Mouse (Mus musculus) embryonic facial prominence, embryonic 14.5 days (tissue): ENCODE measurements around the gene Tulp4. TPM values are rescaled to one million over a fixed set of nuclear protein-coding genes. Genes with fewer than 3 reads are reported as not detected.

Source experiments
- ATAC-seq: fragments of 200-750 bp; cut with Nextera tagmentation; 2 replicates; pipeline ENCODE4 v1.8.0; 2017; ENCODE audit warnings: low read depth, moderate number of reproducible peaks, moderate TSS enrichment
- DNase-seq: peaks from one replicate; pipeline ENCODE4 v3.0.0-alpha.2; 2015; ENCODE audit warnings: low spot score
- H3K27ac ChIP-seq: fragments of 300-500 bp; sonication (generic); replicated peaks from 2 replicates; pipeline ENCODE4 v1.5.1; 2014; ENCODE audit warnings: low read depth, mild to moderate bottlenecking, low read length, moderate library complexity
- H3K27me3 ChIP-seq: fragments of 300-500 bp; sonication (generic); replicated peaks from 2 replicates; pipeline ENCODE4 v1.6.1; 2014; ENCODE audit warnings: low read length; ENCODE audit not compliant: control insufficient read depth, insufficient read depth
- H3K36me3 ChIP-seq: fragments of 300-500 bp; sonication (generic); 2 replicates; pipeline ENCODE4 v1.6.1; 2014; ENCODE audit warnings: low read length, mixed read lengths; ENCODE audit not compliant: control insufficient read depth, insufficient read depth
- H3K4me1 ChIP-seq: fragments of 300-500 bp; sonication (generic); 2 replicates; pipeline ENCODE4 v1.6.1; 2014; ENCODE audit warnings: antibody characterized with exemption, low read length; ENCODE audit not compliant: control insufficient read depth, insufficient read depth
- H3K4me2 ChIP-seq: fragments of 300-500 bp; sonication (generic); 2 replicates; pipeline ENCODE4 v1.6.1; 2014; ENCODE audit warnings: low read depth, mild to moderate bottlenecking, low read length, moderate library complexity, mixed read lengths
- H3K4me3 ChIP-seq: fragments of 300-500 bp; sonication (generic); 2 replicates; pipeline ENCODE4 v1.5.1; 2014; ENCODE audit warnings: low read depth, mild to moderate bottlenecking, low read length
- H3K9ac ChIP-seq: fragments of 300-500 bp; sonication (generic); 2 replicates; pipeline ENCODE4 v1.6.1; 2014; ENCODE audit warnings: low read depth, mild to moderate bottlenecking, low read length, moderate library complexity, mixed read lengths
- H3K9me3 ChIP-seq: fragments of 300-500 bp; sonication (generic); 2 replicates; pipeline ENCODE4 v1.6.1; 2016; ENCODE audit warnings: low read length; ENCODE audit not compliant: control insufficient read depth
- WGBS: fragments of 180-500 bp; shearing (Covaris S2); extraction: QIAGEN DNeasy Blood & Tissue Kit; methylation state at CpG from one replicate; pipeline ENCODE4 v1.1.7; 2014; 5-methylcytosine and 5-hydroxymethylcytosine counted together
- polyA plus RNA-seq: library from polyadenylated mRNA; unstranded; fragments of >200 nt; fragmentation: Nextera tagmentation; extraction: Ambion mirVana; gene quantifications from 2 replicates; pipeline ENCODE4 v1.2.1, GENCODE M21; 2014

The Tulp4 gene
- polyA plus RNA-seq, 1 experiment from 2014 or later = 86.3 TPM

DNA sequence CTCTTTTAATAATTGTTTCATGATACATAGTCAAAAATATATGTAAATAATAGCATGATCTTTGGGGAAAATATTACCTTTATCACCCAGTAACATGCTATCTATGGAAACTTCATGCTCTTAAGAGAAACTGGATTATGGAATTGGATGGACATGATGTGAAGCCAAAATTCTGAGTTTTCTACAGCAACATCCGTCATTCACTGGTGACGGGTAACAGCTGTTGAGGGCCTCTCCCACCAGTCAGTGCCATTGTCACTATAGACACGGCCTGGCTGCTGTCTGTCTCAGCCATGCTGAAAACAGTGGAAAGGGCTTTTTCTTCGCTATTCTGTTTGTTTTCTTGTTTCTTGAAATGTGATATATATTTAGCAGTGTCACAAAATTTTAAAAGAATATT is 76.5 kb downstream of the Tulp4 start:
- DNase-seq (no peak), ATAC-seq (no peak)
- no peaks in the 10 kb centered on the region for H3K9me3 ChIP-seq
- H3K27me3 ChIP-seq = no peaks in the 10 kb centered on the region
- H3K27ac ChIP-seq = no peak overlapping the region
- no peak overlapping the region for H3K4me2 ChIP-seq
- H3K9ac ChIP-seq = no peak overlapping the region
- H3K4me3 ChIP-seq = no peak overlapping the region
- no peaks in the 10 kb centered on the region for H3K4me1 ChIP-seq
- 70% methylated on average over 4 of the region's 4 CpGs for WGBS
- H3K36me3 ChIP-seq = peaks cover 42% of the 10 kb centered on the region

DNA sequence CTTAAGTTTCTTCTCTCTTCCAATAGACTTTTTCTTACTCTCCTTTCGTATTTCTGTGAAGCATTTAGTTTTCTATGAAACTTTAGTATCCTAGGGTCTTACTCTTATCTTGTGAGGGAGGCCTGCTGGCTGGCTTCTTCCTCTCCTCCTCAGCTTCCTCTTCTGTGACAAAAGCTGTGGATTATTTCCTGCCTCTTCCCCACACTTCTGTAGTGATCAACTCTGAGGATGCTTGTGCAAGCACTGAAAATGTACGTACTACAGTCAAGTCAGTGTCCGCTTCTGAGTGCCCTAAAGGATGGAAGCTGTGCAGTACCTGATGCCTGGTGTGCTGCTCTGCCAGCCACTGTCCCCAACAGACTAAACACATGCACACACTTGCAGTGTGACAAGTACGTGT is 80.4 kb downstream of the Tulp4 start:
- WGBS = 93% methylated on average over 4 of the region's 4 CpGs

DNA sequence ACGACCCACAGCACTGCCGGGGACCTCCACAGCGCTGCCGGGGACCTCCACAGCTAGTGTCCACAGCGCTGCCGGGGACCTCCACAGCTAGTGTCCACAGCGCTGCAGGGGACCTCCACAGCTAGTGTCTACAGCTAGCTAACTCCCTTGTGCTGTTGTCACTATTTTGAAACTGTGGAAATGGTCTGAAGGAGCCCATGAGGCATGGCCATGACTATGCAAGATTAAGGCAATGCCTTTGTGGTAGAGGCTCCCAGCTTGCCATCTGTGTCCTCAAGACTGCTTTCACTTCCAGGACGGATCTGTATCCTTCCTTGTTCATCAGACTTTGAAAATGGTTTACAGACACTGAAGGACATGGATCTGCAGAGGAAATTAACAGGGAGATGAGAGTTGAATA is 80.9 kb downstream of the Tulp4 start:
- ATAC-seq (no peak), DNase-seq (no peak)
- 93% methylated on average over 8 of the region's 8 CpGs for WGBS
- no peaks in the 10 kb centered on the region for H3K27me3 ChIP-seq
- H3K4me1 ChIP-seq = no peaks in the 10 kb centered on the region
- no peak overlapping the region for H3K27ac ChIP-seq
- no peaks in the 10 kb centered on the region for H3K9me3 ChIP-seq
- H3K36me3 ChIP-seq = peaks cover 58% of the 10 kb centered on the region
- no peak overlapping the region for H3K4me2 ChIP-seq
- no peak overlapping the region for H3K9ac ChIP-seq
- no peak overlapping the region for H3K4me3 ChIP-seq

More for the DNA sequence above, 80.4 kb downstream of the Tulp4 start:
- DNase-seq (no peak), ATAC-seq (no peak)
- Histone ChIP-seq H3K9me3 (no peaks in the 10 kb centered on the region), H3K27ac (no peak overlapping the region), H3K4me2 (no peak overlapping the region), H3K9ac (no peak overlapping the region), H3K4me1 (no peaks in the 10 kb centered on the region), H3K4me3 (no peak overlapping the region), H3K36me3 (peaks cover 53% of the 10 kb centered on the region), H3K27me3 (no peaks in the 10 kb centered on the region)

DNA sequence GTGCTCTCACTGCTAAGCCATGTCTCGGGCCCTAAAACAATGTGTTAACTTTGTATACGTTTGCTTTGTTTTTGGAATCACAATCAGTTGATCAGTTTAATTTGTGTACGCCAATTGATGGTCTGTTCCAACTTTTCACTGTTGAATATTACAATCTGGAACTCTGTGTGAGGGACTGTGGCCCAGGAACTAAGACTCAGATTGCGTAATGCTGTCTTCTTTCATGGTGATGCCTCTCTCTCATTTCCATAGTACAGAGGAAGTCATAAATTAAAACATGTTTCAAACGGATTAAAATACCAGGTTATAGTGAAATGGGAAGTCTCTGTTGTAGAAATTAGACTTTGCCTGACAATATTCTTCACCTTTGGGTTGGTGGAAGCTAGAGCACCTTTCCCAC is 83.0 kb downstream of the Tulp4 start:
- no peaks in the 10 kb centered on the region for H3K27me3 ChIP-seq
- no peaks in the 10 kb centered on the region for H3K4me1 ChIP-seq
- WGBS = 87% methylated on average over 5 of the region's 5 CpGs
- no peak for ATAC-seq
- no peak overlapping the region for H3K9ac ChIP-seq
- peaks cover 69% of the 10 kb centered on the region for H3K36me3 ChIP-seq
- DNase-seq = no peak
- no peak overlapping the region for H3K4me2 ChIP-seq
- no peak overlapping the region for H3K27ac ChIP-seq
- no peaks in the 10 kb centered on the region for H3K9me3 ChIP-seq
- no peak overlapping the region for H3K4me3 ChIP-seq

DNA sequence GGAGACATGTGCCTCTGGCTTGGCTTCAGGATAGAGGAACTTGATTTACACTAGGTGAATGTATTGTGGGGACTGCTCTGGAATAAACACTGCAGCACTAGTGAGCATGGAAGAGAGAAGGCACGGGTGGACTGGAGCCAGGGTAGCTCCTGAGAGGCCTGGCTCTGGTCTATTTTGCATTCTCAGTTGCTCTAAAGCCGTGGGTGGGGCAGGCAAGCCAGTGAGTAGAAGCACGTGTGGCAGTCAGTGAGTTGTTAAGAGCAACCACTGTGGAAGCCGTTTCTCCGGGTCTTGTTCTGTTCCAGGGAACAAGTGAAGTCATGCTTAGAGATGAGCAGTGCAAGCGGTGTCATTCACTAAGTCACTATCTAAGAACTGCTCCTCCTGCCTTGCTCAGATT is 86.0 kb downstream of the Tulp4 start:
- no peaks in the 10 kb centered on the region for H3K9me3 ChIP-seq
- no peak for DNase-seq
- H3K27me3 ChIP-seq = no peaks in the 10 kb centered on the region
- H3K4me1 ChIP-seq = no peaks in the 10 kb centered on the region
- no peak overlapping the region for H3K9ac ChIP-seq
- no peak overlapping the region for H3K4me3 ChIP-seq
- H3K4me2 ChIP-seq = no peak overlapping the region
- no peak overlapping the region for H3K27ac ChIP-seq
- WGBS = 90% methylated on average over 6 of the region's 6 CpGs
- no peak for ATAC-seq
- H3K36me3 ChIP-seq = peaks cover 51% of the 10 kb centered on the region

DNA sequence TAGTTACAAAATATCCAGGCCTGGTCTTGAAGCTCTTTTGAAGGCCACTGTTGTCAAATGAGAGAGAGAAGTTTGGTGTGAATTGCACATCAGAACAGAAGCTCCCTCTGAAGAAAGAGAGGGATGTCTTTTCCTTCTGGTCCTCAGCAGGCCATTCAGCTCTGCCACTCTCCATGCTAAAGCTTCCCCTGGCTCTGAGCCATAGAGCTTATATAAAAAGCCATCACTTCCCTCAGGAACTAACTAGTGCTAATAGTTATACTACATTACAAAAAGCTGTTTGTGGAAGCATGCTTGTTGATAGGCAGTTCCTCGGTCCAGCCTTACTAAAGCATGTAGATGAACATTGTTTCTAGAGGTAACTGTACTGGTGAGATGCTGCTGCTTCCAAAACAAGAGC is 89.2 kb downstream of the Tulp4 start:
- Histone ChIP-seq H3K9ac (no peak overlapping the region), H3K27ac (no peak overlapping the region), H3K4me2 (no peak overlapping the region), H3K4me3 (no peak overlapping the region), H3K27me3 (no peaks in the 10 kb centered on the region), H3K4me1 (no peaks in the 10 kb centered on the region), H3K9me3 (no peaks in the 10 kb centered on the region), H3K36me3 (peaks cover 47% of the 10 kb centered on the region)
- DNase-seq = no peak
- 90% methylated on average over 1 of the region's 1 CpGs for WGBS
- ATAC-seq = no peak

DNA sequence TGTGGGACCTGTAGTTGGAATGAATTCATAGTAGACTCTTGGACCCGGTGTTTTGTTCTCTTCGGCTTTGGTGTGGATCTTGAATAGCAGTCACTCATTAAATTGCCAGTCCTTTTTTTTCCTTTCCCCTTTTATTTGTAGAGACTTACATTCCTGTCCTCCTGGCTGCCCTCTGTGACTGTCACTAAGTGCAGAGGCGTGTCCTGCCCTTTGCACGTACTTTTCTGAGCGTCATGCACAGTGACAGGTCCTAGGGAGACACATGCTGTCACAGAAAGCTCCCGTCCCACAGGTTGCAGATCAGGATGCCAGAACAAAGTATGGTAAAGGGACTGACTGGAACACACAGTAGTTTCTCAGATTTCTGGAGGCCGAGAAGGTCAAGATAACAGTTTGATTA is 91.3 kb downstream of the Tulp4 start:
- H3K4me3 ChIP-seq = no peak overlapping the region
- no peaks in the 10 kb centered on the region for H3K27me3 ChIP-seq
- H3K36me3 ChIP-seq = peaks cover 50% of the 10 kb centered on the region
- H3K27ac ChIP-seq = no peak overlapping the region
- 76% methylated on average over 7 of the region's 7 CpGs for WGBS
- DNase-seq (no peak), ATAC-seq (no peak)
- H3K9ac ChIP-seq = no peak overlapping the region
- H3K9me3 ChIP-seq = no peaks in the 10 kb centered on the region
- H3K4me2 ChIP-seq = no peak overlapping the region
- no peaks in the 10 kb centered on the region for H3K4me1 ChIP-seq

DNA sequence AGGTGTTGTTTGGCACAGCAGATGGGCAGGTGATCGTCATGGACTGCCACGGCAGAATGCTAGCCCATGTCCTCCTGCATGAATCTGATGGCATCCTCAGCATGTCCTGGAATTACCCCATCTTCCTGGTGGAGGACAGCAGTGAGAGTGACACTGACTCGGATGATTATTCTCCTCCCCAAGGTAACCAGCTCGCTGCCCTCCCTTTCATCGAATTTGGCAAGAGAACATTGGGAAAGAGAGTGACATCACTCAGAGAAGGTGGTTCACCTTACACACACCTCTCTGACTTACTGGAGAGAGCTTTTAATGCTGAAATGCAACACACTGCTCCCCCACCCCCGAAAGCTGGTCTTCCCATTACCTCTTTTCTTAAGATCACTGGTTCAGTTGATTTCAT is 92.4 kb downstream of the Tulp4 start:
- DNase-seq = no peak
- H3K9ac ChIP-seq = no peak overlapping the region
- no peaks in the 10 kb centered on the region for H3K9me3 ChIP-seq
- H3K4me3 ChIP-seq = no peak overlapping the region
- H3K27me3 ChIP-seq = no peaks in the 10 kb centered on the region
- H3K36me3 ChIP-seq = peaks cover 55% of the 10 kb centered on the region
- WGBS = 84% methylated on average over 6 of the region's 6 CpGs
- H3K27ac ChIP-seq = no peak overlapping the region
- H3K4me1 ChIP-seq = no peaks in the 10 kb centered on the region
- no peak for ATAC-seq
- H3K4me2 ChIP-seq = no peak overlapping the region

DNA sequence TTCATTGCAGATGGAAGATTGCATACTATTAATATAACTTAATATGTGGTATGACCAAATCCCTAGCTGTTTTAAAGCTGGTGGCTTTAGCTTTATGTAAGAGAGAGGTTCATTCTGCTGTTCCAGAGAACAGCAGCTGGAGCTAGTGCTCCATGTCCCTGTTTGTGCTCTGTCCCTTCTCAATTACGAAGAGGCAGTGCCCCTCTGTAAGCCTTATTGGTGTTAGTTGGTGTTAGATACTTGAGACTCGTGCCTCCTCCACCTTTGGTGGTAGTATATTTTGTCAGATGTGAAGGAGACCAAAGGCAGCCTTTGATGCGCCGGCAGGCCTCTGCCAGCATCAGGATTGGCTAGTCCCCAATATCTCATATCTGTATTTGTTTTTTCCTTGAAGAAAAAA is 92.9 kb downstream of the Tulp4 start:
- DNase-seq (no peak), ATAC-seq (no peak)
- H3K27ac ChIP-seq = no peak overlapping the region
- no peak overlapping the region for H3K4me2 ChIP-seq
- H3K4me3 ChIP-seq = no peak overlapping the region
- no peaks in the 10 kb centered on the region for H3K9me3 ChIP-seq
- no peak overlapping the region for H3K9ac ChIP-seq
- H3K36me3 ChIP-seq = peaks cover 56% of the 10 kb centered on the region
- H3K4me1 ChIP-seq = no peaks in the 10 kb centered on the region
- WGBS = 63% methylated on average over 4 of the region's 4 CpGs
- H3K27me3 ChIP-seq = no peaks in the 10 kb centered on the region
